Mouse (Mus musculus): ENCODE measurements around the gene Pigu.

GRCm38 (mm10) chr2:155293382-155293781 lies 63.8 kb downstream of the Pigu start:
- TF ChIP-seq GATA1 (IDR thresholded peaks at IDR 0.05; ENCODE audit: low read length), result no peak
- no peak for TF ChIP-seq TAL1 (IDR thresholded peaks at IDR 0.05; ENCODE audit: low read length)

All from erythroblast, embryonic 14.5 days (primary cell).